Mouse (Mus musculus): ENCODE data around the gene Ubxn6. TPM values are rescaled to one million over a fixed set of nuclear protein-coding genes. Genes with fewer than 3 reads are reported as not detected.

The Ubxn6 gene
- total RNA-seq (2023), result 10 to 100 TPM; 55.0 to 65.0 TPM

DNA sequence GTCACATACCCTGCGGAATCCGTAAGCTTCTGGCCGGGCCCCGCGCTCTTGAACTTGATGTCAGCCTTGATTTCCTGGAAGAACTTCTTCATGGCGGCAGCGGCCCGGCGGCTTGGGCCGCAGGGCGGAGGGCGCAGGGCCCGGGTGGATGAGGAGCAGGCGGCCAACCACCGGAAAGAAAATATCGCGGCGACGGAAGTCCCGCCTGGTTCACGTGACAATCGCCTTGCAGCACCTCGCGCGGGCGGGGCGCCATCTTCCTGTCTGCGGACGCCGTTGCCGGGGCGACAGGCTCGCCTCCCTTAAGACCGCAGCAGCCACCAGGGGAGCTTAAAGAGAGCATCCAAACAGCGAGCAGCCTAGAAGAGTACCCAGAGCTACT is at the start of gene Ubxn6:
Gene Ubxn6, minus strand, starts transcription at position 202 of the 382 bp plus-strand sequence.

DNA sequence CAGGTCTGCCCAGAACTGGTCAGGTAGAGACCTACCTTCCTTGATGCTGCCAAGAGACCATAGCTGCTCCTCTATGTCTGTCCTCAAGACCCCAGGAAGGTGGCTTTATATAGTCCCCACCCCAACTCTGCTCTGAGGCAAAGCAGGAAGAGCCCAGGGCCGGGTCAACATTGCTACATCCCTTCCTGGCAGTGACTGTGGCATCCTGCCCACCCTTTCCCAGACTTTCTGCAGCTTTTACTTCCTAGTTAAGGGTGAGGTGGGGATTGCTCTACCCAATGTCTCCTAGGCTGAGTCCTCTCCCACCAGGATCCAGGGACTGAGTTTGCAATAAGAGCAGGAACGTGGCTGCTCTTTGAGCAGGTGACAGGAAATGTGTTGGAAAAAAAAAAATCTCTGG is 47.0 kb upstream of the Ubxn6 start, which contains the start of gene Lrg1:
Gene Lrg1, minus strand, starts transcription at position 176 of the 400 bp plus-strand sequence.

DNA sequence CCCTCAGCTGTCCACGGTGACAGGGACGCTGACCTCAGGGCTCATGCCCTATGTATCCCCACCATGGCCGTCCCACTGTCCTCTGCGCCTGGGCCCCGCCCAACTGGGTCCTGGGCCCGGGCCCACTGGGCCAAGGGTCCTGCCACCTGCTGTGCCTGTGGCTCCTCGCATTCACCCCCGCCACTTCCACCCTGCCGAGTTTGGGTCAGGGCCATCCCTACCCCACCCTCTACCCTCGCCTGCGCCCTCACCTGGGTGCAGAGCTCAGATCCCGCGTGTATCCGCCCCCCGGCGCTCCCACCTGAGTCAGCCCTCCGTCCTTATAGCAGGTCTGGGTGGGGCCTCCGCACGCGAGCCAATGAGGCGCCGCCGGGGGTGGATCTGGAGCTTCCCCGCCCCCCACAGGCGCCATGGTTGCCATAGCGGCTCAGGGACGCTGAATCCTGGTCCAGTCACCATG is 42.5 kb upstream of the Ubxn6 start, which contains the start of gene Plin5:
Gene Plin5, minus strand, starts transcription at position 346 of the 460 bp plus-strand sequence.

DNA sequence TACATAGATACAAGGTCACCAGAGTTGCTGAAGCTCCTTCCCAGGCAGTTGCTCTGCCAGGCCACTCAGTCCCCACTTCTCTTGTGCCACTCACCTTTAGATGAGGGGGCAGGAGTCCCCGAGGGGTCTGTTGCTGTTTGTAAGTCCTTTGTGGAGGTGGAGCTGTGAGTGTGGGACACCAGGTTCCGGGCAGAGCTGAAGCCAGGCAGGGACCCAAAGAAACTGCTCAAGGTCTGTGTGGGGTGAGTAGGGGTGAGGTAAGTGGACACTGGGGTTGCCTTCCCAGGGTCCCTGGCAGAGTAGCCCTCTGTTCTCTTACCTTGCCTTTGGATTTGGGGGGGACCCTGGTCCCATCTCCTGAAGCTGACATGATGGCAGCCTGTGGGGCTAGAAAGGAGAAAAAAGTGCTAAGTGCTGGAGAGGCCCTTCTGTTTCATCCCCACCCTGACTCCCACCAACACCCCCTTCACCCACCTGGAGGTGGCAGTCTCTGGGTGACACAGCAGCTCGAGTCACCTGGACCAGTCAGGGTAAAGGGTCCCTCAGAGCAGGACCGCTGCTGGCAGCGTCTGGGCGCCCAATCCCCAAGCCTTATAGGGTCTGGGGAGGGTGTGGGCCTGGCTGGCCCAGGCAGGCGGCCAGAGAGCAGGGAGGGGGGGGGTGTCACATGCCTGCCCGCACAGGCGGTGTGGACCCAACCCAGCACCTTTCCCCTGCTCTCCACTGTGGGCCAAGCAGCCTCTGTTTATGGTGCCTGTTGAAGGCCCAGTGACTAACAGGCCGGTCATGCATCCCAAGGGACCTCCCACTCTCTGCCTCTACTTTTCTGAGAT is 34.6 kb upstream of the Ubxn6 start, which contains the start of gene Plin4:
Gene Plin4, minus strand, starts transcription at position 585 of the 833 bp plus-strand sequence.

DNA sequence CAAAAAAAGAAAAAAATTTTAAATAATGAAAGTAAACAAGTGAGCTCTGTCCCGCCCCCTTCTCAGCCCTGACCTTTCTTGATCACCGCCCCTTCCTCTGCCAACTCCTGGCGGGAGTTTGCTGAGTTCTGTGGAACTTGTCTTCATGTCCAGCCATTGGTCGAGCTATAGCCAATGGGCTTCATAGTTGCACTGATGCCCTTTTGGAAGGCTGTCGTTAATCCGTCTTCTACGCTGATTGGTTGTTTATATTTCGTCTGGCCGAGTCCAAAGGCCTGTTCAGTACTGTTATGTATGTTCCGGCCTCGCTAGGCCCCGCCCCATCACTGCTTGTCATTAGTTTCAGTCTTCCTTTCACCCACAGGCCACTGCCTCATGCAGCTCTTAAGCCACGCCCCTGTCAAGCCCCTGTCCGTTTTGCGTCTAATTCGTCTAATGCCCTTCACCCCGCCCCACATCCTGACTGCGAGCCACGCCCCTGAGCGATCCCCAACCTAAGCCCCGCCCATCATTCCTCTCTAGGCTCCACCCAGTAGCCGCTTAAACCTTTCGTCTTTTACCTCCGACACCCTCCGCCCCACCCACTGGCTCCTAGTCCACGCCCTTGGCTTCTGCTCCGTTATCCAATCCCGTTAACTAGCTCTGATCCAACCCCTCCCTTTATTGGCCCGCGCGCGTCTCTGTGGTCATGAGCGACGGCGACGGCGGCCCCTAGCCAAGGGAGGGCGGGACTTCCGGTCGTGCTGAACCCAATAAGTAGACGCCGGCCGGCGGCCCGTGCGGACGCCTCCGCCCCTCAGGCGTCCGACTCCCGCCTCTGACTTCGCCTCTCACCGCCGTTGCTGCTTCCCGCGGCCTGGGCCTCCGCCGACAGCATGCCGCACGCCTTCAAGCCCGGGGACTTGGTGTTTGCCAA is 4.3 kb upstream of the Ubxn6 start, which contains the start of gene Hdgfl2:
Gene Hdgfl2, plus strand, starts transcription at position 755 of the 916 bp plus-strand sequence.

DNA sequence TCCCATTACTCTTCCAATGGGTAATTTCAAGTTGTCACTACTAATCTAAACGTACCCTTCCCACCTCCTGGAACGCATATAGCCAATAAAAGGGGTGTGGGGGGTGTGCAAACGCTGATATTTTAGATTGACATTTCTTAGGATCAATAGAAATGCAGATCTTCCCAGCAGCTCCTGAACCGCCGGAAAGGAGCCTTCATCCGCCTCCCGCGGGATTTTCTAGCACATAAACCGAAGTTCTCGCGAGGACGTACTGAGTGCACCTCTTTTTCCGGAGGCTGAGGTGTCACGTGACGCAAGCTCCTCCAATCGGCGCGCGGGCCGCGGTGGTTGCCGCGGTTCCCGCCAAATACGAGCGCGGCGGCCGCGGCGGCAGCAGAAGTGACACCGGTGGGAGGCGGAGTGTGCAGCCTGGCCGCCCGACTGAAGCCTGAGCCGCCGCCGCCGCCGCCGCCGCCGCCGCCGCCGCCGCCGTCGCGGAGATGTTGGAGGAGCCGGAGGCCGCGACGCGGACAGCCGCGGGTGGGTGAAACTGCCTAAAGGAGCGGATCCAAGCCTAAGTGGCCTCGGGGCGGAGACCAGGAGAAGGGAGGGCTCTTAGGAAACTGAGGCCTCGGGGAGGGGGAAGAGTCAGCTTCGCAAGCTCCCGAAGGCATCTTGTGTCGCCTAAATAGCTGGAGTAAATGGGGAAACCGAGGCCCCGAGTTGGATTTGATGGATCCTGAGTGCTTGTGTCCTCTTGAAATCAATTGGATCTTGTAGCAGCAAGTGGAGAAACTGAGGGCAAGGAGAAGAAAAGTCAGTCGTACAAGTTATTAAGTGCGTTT is 34.6 kb downstream of the Ubxn6 start, which contains the start of gene Chaf1a:
Gene Chaf1a, plus strand, starts transcription at position 410 of the 827 bp plus-strand sequence.

DNA sequence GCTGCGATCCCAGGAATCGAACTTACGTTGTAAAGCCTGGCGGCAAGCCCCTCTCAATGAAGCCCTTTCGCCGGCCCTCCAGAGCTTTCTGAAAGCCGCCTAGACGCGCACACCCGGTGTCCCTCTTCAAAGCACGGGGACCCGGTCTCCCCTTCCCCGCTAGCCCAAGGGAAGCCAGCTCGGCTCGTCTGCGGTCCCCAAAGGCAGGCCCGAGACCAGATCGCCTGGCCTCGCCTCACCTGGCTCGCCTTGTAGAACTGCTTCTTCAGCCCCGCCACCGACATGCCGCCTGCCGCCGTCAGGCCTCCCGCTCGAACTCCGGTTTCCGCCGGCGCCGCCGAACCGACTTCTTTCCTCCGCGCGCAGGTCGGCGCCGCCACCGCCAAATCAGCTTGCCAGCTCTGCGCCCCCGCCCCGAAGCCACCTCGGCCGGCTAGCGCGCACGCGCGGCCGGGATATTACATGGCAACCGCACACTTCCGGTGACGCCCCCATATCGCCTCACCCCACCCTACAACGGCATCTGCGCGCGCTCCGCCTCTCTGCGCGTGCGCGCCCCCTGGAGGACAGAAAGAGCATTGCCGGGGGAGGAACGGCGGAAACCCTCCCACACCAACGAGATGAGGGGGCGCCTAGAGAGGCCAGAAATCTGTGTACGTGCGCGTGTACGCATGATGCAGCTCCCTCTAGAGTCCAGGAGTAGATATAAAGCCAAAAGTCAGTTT is 38.5 kb downstream of the Ubxn6 start, which contains the start of gene Sh3gl1:
Gene Sh3gl1, minus strand, starts transcription at position 460 of the 725 bp plus-strand sequence.

Other genes with a start within 250 kb of the Ubxn6 start
- 10 to 100 TPM; 10.6 to 15.7 TPM for gene Zfp119a, start 196.1 kb downstream of the Ubxn6 start, total RNA-seq (2023)
- 10 to 100 TPM; 22.5 to 26.0 TPM for gene Zfp959, start 182.9 kb downstream of the Ubxn6 start, total RNA-seq (2023)
- gene Zfp119b, start 125.5 kb downstream of the Ubxn6 start, total RNA-seq (2023), result 1 to 10 TPM; 5.8 to 7.4 TPM
- gene Ebi3, start 122.4 kb downstream of the Ubxn6 start, total RNA-seq (2023), result 10 to 100 TPM; 14.8 to 16.0 TPM
- gene Yju2, start 115.9 kb downstream of the Ubxn6 start, total RNA-seq (2023), result 10 to 100 TPM; 50.3 to 58.0 TPM
- 1 to 10 TPM; 1.6 to 5.1 TPM for gene Shd, start 104.6 kb downstream of the Ubxn6 start, total RNA-seq (2023)
- gene Fsd1, start 88.5 kb downstream of the Ubxn6 start, total RNA-seq (2023), result not detected
- under 1 TPM; 0.44 to 0.50 TPM for gene Stap2, start 69.4 kb downstream of the Ubxn6 start, total RNA-seq (2023)
- gene Mpnd, start 69.3 kb downstream of the Ubxn6 start, total RNA-seq (2023), result 10 to 100 TPM; 62.8 to 82.7 TPM
- 100 to 1,000 TPM in 1 of 2 experiments, 10 to 100 TPM in 1; 90.7 to 101 TPM for gene Sh3gl1, start 38.4 kb downstream of the Ubxn6 start, total RNA-seq (2023)
- 1 to 10 TPM; 2.9 to 3.3 TPM for gene Chaf1a, start 34.6 kb downstream of the Ubxn6 start, total RNA-seq (2023)
- 100 to 1,000 TPM; 121 to 127 TPM for gene Hdgfl2, start 4.6 kb upstream of the Ubxn6 start, total RNA-seq (2023)
- gene Plin4, start 34.8 kb upstream of the Ubxn6 start, total RNA-seq (2023), result not detected
- not detected for gene Plin5, start 42.6 kb upstream of the Ubxn6 start, total RNA-seq (2023)
- gene Lrg1, start 47.0 kb upstream of the Ubxn6 start, total RNA-seq (2023), result not detected
- gene Sema6b, start 65.3 kb upstream of the Ubxn6 start, total RNA-seq (2023), result under 1 TPM; 0.87 to 0.92 TPM
- under 1 TPM; 0.33 to 0.46 TPM for gene Tnfaip8l1, start 87.4 kb upstream of the Ubxn6 start, total RNA-seq (2023)
- 10 to 100 TPM; 45.9 to 46.6 TPM for gene Mydgf, start 108.9 kb upstream of the Ubxn6 start, total RNA-seq (2023)
- 10 to 100 TPM; 53.3 to 54.6 TPM for gene Dpp9, start 143.9 kb upstream of the Ubxn6 start, total RNA-seq (2023)
- 10 to 100 TPM; 31.8 to 31.9 TPM for gene Fem1a, start 181.8 kb upstream of the Ubxn6 start, total RNA-seq (2023)
- gene Ticam1, start 201.8 kb upstream of the Ubxn6 start, total RNA-seq (2023), result 10 to 100 TPM; 25.3 to 27.6 TPM
- gene Plin3, start 217.8 kb upstream of the Ubxn6 start, total RNA-seq (2023), result 10 to 100 TPM; 16.4 to 18.5 TPM
- gene Arrdc5, start 225.3 kb upstream of the Ubxn6 start, total RNA-seq (2023), result not detected
- gene Uhrf1, start 228.3 kb upstream of the Ubxn6 start, total RNA-seq (2023), result 10 to 100 TPM in 1 of 2 experiments, 1 to 10 TPM in 1; 7.8 to 10.9 TPM

Data from B cell, adult 67 days (primary cell).